Mouse (Mus musculus) liver, embryonic 13.5 days (tissue): ENCODE results near the gene Gusb. TPM values are rescaled to one million over a fixed set of nuclear protein-coding genes. Genes with fewer than 3 reads are reported as not detected.

Experiments used
- ATAC-seq: fragments of 200-750 bp; cut with Nextera tagmentation; 2 replicates; pipeline ENCODE4 v1.8.0; 2017; ENCODE audit warnings: low read depth, mild to moderate bottlenecking, moderate number of reproducible peaks, moderate library complexity
- DNase-seq: peaks from one replicate; pipeline ENCODE4 v3.0.0; 2022
- H3K27ac ChIP-seq: fragments of 300-500 bp; sonication (generic); 2 replicates; pipeline ENCODE4 v1.5.1; 2015; ENCODE audit warnings: moderate library complexity, mild to moderate bottlenecking, inconsistent platforms
- H3K27me3 ChIP-seq: fragments of 300-500 bp; sonication (generic); 2 replicates; pipeline ENCODE4 v1.6.1; 2015; ENCODE audit warnings: mild to moderate bottlenecking, inconsistent platforms
- H3K36me3 ChIP-seq: fragments of 300-500 bp; sonication (generic); 2 replicates; pipeline ENCODE4 v1.6.1; 2015; ENCODE audit warnings: mild to moderate bottlenecking, inconsistent platforms
- H3K4me1 ChIP-seq: fragments of 300-500 bp; sonication (generic); replicated peaks from 2 replicates; pipeline ENCODE4 v1.6.1; 2015; ENCODE audit warnings: inconsistent platforms
- H3K4me2 ChIP-seq: fragments of 300-500 bp; sonication (generic); 2 replicates; pipeline ENCODE4 v1.6.1; 2015; ENCODE audit warnings: inconsistent platforms, mild to moderate bottlenecking, moderate library complexity
- H3K4me3 ChIP-seq: fragments of 300-500 bp; sonication (generic); replicated peaks from 2 replicates; pipeline ENCODE4 v1.5.1; 2015; ENCODE audit warnings: mild to moderate bottlenecking, inconsistent platforms
- H3K9ac ChIP-seq: fragments of 300-500 bp; sonication (generic); 2 replicates; pipeline ENCODE4 v1.6.1; 2015; ENCODE audit warnings: mild to moderate bottlenecking, inconsistent platforms
- H3K9me3 ChIP-seq: fragments of 300-500 bp; sonication (generic); replicated peaks from 2 replicates; pipeline ENCODE4 v1.6.1; 2016; ENCODE audit warnings: inconsistent platforms
- WGBS: fragments of 180-500 bp; shearing (Covaris S2); methylation state at CpG from one replicate; pipeline ENCODE4 v1.1.7; 2015; ENCODE audit not compliant: insufficient replicate concordance; 5-methylcytosine and 5-hydroxymethylcytosine counted together
- polyA plus RNA-seq: library from polyadenylated mRNA; unstranded; fragments of >200 nt; fragmentation: Nextera tagmentation; extraction: Ambion mirVana; gene quantifications from 2 replicates; pipeline ENCODE4 v1.2.1, GENCODE M21; 2015

Gene Gusb
- polyA plus RNA-seq: 42.0 and 47.9 TPM in 2 replicates

DNA sequence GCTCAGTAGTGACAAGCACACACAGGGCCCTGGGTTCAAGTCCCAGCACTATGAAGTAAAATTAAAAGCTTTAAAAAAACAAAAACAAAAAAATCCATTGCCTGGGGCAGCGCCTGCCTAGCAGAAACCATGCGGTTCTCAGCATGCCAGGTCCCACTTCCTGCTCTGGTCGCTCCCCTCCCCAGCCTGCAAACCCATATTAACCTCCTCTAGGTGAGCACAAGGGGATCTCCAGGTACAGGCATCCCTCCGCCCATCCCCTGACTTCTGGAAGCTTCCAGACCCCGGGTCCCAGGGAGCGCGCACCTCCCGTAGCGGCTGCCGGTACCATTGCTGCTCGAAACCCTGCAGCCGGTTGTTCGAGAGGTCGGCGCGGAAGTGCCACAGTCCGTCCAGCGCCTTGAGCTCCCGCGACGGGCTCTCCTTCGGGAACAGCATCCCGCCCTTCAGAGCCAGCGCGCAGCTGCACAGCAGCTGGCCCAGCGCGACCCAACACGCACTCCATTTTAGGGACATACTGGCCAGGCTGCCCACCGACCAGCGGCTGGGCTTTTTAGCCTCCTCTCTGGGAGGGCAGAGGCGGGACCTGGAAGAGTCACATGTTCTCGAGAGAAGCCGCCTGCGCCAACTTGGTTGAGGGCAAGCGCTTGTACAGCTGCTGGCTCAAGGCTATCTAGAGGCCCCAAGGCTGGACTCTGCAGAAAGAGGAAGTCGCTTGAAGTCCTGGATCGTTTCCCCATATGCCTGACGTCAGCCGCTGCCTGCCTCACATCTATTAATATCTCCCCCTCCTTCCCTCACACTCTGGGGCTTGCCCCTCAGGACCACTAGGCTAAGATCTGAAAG lies at the start of gene Gusb:
Gene Gusb (minus strand): TSS at position 749 of the 846 bp plus-strand sequence.
- ATAC-seq (peak; percentile 84), DNase-seq (peak; percentile 72)
- under 1% methylated on average over 39 of the region's 39 CpGs for WGBS
- Histone ChIP-seq H3K9me3 (no peaks in the 10 kb centered on the region), H3K27me3 (no peaks in the 10 kb centered on the region), H3K4me2 (peak within 1 kb of the TSS; percentile 88), H3K4me1 (peaks cover 41% of the 10 kb centered on the region), H3K36me3 (peaks cover 15% of the 10 kb centered on the region), H3K4me3 (peak within 1 kb of the TSS; percentile 73), H3K9ac (peak within 1 kb of the TSS; percentile 85), H3K27ac (peak within 1 kb of the TSS; percentile 76)

DNA sequence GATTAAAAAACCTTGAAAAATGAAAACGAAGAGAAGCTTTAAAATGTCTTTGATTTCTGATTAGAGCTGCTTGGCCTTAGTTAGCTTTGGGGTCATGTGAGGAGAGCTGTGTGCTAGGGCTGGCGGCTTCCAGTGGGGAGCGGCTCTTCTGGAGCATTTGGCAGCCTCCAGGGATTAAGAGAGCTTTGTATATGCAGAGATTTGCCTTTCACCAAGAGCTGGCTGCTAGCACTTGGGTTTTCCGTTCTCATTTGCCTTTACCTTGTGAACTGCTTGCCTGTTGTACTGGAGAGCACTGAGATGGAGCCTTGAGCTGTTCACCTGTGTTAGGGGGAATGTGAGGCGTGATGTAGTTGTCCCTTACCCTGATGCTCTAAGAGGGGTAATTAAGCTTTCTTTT lies 49.7 kb upstream of the Gusb start:
- 86% methylated on average over 5 of the region's 5 CpGs for WGBS
- Histone ChIP-seq H3K27ac (no peak overlapping the region), H3K9ac (no peak overlapping the region), H3K4me1 (peaks cover 25% of the 10 kb centered on the region), H3K36me3 (peaks cover 65% of the 10 kb centered on the region), H3K4me2 (no peak overlapping the region), H3K4me3 (no peak overlapping the region), H3K27me3 (no peaks in the 10 kb centered on the region), H3K9me3 (no peaks in the 10 kb centered on the region)
- DNase-seq: no peak
- ATAC-seq: no peak

DNA sequence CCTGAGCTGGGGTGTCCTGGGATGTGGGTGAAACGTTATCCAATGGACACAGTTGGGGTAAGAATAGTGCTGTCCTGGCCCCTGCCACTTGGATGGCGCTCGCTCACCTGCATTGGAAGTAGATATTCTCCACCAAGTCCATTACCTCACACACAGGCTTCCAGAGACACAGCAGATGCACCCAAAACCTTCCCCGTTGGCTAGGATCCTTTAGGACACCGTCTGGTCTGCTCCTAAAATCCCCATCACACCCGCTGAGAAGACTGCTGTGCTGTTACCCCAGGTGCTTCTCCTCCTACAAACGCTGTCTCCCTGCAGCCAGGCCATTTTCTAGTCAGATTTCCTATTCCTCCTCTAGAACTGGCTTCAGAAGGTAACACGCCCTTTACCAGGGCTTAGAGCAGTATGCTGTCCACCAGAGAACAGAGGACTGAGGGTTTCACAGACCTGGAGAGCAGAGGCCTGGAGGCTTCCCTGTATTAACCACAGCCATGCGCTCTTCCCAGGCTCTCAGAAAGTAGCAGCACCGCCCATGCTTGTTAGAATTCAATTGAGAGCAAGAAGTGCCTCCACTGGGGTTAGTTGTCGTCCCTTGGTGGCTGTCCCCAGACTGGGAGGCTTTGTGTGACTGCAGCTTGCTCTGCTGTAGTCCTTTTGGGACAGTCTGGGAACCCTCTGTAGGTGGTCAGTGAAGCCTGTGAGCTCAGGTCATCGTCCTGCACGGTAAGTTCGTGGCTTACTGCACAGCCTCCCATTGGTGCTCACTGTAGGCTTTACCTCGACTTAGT lies 48.4 kb upstream of the Gusb start:
- 82% methylated on average over 15 of the region's 15 CpGs for WGBS
- H3K4me3 ChIP-seq: no peak overlapping the region
- H3K36me3 ChIP-seq: peaks cover 77% of the 10 kb centered on the region
- ATAC-seq (no peak), DNase-seq (no peak)
- no peaks in the 10 kb centered on the region for H3K9me3 ChIP-seq
- H3K4me2 ChIP-seq: no peak overlapping the region
- no peaks in the 10 kb centered on the region for H3K27me3 ChIP-seq
- no peak overlapping the region for H3K9ac ChIP-seq
- no peak overlapping the region for H3K27ac ChIP-seq
- H3K4me1 ChIP-seq: peaks cover 23% of the 10 kb centered on the region

DNA sequence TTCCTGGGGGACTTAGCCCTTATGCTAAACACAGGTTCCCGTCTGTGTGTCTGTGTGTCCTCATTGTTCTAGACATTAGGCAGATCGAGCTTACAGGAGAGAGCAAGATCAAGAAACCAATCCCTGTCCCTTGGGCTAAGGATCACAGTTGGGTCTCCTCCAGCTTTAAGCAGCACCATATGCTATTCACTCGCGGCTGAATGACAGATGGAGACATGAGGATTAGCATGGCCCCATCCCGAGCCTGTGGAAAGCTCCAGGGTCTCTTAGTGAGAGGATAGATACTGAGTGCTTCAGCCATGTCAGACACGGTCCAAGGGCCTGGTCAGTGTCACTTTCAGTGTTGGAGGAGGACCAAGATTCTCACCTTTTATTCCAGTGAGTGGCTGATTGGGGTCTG lies 47.6 kb upstream of the Gusb start:
- Histone ChIP-seq H3K9me3 (no peaks in the 10 kb centered on the region), H3K36me3 (peaks cover 82% of the 10 kb centered on the region), H3K4me1 (peaks cover 14% of the 10 kb centered on the region), H3K4me3 (no peak overlapping the region), H3K4me2 (no peak overlapping the region), H3K27ac (no peak overlapping the region), H3K9ac (no peak overlapping the region), H3K27me3 (no peaks in the 10 kb centered on the region)
- WGBS: 73% methylated on average over 6 of the region's 6 CpGs
- DNase-seq: no peak
- ATAC-seq: no peak

DNA sequence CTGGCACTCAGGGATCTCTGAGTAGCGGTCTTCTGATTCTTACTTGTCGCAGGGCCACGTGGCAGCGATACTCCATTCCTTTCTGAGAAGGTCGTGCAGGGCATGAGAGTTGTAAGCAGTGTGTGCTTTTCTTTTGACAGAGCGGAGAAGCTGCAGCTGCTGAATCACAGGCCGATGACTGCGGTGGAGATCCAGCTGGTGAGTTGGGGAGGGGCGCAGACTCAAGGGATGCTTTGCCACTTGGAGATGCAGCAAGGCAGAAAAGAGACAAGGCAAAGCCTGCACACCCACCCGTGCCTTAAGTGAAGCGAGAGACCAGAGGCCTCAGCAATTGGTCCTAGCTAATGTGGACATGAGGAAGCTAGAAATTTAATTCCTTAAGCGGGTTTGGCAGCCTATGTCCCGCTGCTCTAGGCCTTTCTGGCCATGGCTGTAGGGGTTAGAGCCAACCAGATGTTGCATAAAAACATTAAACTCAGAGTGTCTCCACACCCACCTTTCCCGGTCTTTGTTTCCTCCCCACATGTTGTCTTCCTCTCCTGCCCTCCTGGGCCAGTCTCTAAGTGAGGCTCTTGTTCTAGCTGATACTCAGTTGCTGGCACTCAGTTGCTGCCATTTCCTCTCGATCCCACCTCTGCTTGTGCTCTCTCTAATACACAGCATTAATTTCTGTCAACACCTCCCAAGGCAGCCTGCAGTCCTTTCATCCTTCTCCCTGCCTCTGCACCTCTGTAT lies 46.1 kb upstream of the Gusb start:
- Histone ChIP-seq H3K27ac (no peak overlapping the region), H3K4me1 (peaks cover 10% of the 10 kb centered on the region), H3K9me3 (no peaks in the 10 kb centered on the region), H3K4me2 (no peak overlapping the region), H3K4me3 (no peak overlapping the region), H3K36me3 (peaks cover 82% of the 10 kb centered on the region), H3K27me3 (no peaks in the 10 kb centered on the region), H3K9ac (no peak overlapping the region)
- 89% methylated on average over 15 of the region's 15 CpGs for WGBS
- DNase-seq (no peak), ATAC-seq (no peak)

DNA sequence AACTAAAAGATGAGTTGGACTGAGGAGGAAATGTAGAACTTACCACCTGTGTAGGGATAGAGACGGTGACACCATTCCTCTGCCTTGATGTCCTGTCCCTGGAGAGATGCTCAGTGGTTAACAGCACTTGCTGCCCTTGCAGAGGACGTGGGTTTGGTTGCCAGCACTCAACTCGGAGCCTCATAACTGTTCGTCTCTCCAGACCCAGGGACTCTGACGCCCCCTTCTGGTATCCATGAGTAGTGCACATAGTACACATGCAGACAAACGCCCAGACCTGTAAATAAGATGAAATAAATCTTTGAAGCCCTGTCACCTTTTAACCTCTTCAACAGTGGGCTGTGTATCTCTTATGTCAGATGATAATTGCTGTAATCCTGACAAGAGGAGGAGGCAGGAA lies 44.2 kb upstream of the Gusb start:
- Histone ChIP-seq H3K27ac (no peak overlapping the region), H3K9me3 (no peaks in the 10 kb centered on the region), H3K36me3 (peaks cover 88% of the 10 kb centered on the region), H3K27me3 (no peaks in the 10 kb centered on the region), H3K4me2 (no peak overlapping the region), H3K4me1 (0 out of 2 replicates have a peak, but pooled peaks cover 4% of the 10 kb centered on the region), H3K9ac (no peak overlapping the region), H3K4me3 (no peak overlapping the region)
- WGBS: 71% methylated on average over 6 of the region's 6 CpGs
- no peak for DNase-seq
- ATAC-seq: no peak

DNA sequence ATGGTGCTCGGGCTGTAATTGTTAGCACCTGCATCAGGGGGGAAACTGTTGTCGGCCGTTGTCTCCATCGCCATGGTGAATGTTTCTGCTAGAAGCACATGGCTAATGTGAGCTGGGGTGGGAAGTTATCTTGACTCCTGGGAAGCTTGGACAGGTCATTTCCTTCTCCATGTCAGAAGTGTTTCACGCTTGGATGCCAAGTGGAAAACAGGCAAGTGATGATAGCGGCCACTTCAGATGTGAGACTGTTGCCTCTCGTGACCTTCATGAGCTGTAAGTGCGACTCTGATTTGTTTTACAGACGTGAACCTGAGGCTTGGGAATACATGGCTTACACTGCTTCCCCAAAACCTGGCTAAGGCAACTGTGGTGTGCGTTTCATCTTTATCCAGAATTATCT lies 43.7 kb upstream of the Gusb start:
- H3K36me3 ChIP-seq: peaks cover 89% of the 10 kb centered on the region
- no peak for DNase-seq

DNA sequence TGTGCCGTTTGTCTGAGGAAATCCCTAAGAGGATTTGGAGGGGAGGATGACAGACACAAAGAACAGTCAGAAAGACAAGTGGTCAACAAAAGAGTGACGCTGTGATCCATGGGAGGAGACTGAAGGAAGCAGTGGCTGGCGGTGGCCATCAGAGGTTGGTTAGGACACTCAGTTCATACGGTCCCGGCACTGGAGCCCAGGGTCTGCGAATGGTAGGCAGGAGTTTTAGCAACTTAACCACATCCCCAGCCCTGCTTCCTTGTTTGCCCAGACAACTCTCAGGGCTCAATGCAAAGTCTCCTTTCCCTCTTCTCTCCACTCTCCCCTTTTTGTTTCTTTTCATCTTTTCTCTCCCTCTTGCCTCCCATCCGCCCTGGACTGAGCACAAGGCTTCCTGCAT lies 43.3 kb upstream of the Gusb start:
- no peak overlapping the region for H3K4me2 ChIP-seq
- peaks cover 89% of the 10 kb centered on the region for H3K36me3 ChIP-seq
- ATAC-seq (no peak), DNase-seq (no peak)
- no peaks in the 10 kb centered on the region for H3K27me3 ChIP-seq
- H3K4me1 ChIP-seq: 0 out of 2 replicates have a peak, but pooled peaks cover 4% of the 10 kb centered on the region
- no peak overlapping the region for H3K9ac ChIP-seq
- H3K9me3 ChIP-seq: no peaks in the 10 kb centered on the region
- H3K27ac ChIP-seq: no peak overlapping the region
- no peak overlapping the region for H3K4me3 ChIP-seq
- 86% methylated on average over 7 of the region's 7 CpGs for WGBS

More for the DNA sequence above, 43.7 kb upstream of the Gusb start:
- WGBS: 88% methylated on average over 10 of the region's 10 CpGs
- Histone ChIP-seq H3K27ac (no peak overlapping the region), H3K4me3 (no peak overlapping the region), H3K9ac (no peak overlapping the region), H3K9me3 (no peaks in the 10 kb centered on the region), H3K4me2 (no peak overlapping the region), H3K27me3 (no peaks in the 10 kb centered on the region), H3K4me1 (0 out of 2 replicates have a peak, but pooled peaks cover 4% of the 10 kb centered on the region)
- no peak for ATAC-seq

DNA sequence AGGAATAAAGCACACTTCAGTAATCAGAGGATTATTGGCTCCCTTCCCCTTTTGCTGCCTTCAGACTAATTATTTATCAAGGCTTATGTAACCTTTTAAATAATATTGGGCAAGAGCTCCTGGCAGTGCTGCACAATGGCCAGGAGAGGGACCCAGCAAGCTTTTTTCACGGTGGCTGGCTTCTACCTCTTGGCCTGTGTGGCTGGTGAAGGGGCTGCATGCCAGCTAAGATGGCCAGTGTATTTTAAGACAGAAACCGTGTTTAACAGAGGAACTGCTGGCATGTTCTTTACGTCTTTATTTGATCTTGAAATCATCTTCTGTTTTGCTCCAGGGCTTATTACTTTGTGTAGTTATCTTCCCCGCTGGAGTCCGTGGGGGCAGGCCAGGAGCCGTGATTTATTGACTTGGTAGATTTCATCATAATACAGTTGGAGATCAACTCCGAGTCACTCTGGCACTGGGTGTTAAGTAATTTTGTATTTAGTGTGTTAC lies 41.4 kb upstream of the Gusb start:
- Histone ChIP-seq H3K4me2 (no peak overlapping the region), H3K4me3 (no peak overlapping the region), H3K4me1 (0 out of 2 replicates have a peak, but pooled peaks cover 4% of the 10 kb centered on the region), H3K27ac (no peak overlapping the region), H3K36me3 (peaks cover 92% of the 10 kb centered on the region), H3K9ac (no peak overlapping the region), H3K9me3 (no peaks in the 10 kb centered on the region), H3K27me3 (no peaks in the 10 kb centered on the region)
- no peak for ATAC-seq
- whole genome bisulfite sequencing: 75% methylated on average over 7 of the region's 7 CpGs
- DNase-seq: no peak

DNA sequence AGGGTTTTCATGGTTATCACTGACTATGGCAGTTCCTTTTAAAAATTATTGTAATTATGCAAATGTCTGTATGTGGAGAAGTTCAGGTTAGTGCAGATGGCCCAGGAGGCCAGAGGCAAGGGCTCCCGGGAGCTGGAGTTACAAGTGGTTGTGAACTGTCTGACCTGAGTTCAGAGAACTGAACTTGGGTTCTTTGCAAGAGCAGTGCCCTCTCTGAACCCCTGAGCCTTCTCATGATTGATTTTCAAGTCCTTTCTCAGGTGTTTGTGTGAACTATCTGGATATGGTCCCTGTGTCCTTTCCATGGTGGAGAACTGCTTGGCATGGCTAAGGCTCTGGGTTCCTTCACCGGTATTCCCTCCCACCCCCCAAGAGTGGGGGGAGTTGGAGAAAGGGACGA lies 40.9 kb upstream of the Gusb start:
- Histone ChIP-seq H3K27me3 (no peaks in the 10 kb centered on the region), H3K36me3 (peaks cover 88% of the 10 kb centered on the region), H3K4me2 (no peak overlapping the region), H3K9me3 (no peaks in the 10 kb centered on the region), H3K9ac (no peak overlapping the region), H3K27ac (no peak overlapping the region), H3K4me1 (0 out of 2 replicates have a peak, but pooled peaks cover 4% of the 10 kb centered on the region), H3K4me3 (no peak overlapping the region)
- ATAC-seq (no peak), DNase-seq (no peak)
- 80% methylated on average over 3 of the region's 3 CpGs for WGBS

DNA sequence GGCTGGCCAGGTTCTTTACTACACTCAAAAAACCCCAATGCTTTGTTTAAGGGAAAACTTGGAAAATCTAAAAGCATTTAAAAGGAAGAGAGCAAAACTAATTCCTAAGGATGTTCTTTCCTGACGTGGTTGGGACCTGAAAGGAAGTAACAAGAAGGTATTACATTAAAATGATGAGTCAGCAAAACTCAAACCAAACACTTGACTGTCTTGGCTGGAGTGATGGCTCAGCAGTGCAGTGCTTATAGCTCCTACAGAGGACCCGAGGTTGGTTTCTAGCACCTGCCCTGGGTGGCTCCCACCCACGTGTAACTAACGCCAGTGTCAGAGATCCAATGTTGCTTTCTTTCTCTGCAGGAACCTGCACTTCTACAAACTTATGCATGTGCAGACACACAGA lies 38.4 kb upstream of the Gusb start:
- Histone ChIP-seq H3K4me1 (0 out of 2 replicates have a peak, but pooled peaks cover 4% of the 10 kb centered on the region), H3K9me3 (no peaks in the 10 kb centered on the region), H3K9ac (no peak overlapping the region), H3K4me2 (no peak overlapping the region), H3K4me3 (no peak overlapping the region), H3K36me3 (peaks cover 84% of the 10 kb centered on the region), H3K27ac (no peak overlapping the region), H3K27me3 (no peaks in the 10 kb centered on the region)
- DNase-seq (no peak), ATAC-seq (no peak)
- WGBS: 80% methylated on average over 4 of the region's 4 CpGs
